Mouse (Mus musculus): ENCODE results near the gene Romo1. TPM values are rescaled to one million over a fixed set of nuclear protein-coding genes. Genes with fewer than 3 reads are reported as not detected.
"Not testable (repeated sequence)": the region's sequence is repeated elsewhere in the genome, so short reads cannot be mapped to it uniquely, and the experiment has no call there.

Romo1 gene
- polyA plus RNA-seq (2015; fragmentation: Nextera tagmentation; extraction: Ambion mirVana), result 292 and 295 TPM in 2 replicates

DNA sequence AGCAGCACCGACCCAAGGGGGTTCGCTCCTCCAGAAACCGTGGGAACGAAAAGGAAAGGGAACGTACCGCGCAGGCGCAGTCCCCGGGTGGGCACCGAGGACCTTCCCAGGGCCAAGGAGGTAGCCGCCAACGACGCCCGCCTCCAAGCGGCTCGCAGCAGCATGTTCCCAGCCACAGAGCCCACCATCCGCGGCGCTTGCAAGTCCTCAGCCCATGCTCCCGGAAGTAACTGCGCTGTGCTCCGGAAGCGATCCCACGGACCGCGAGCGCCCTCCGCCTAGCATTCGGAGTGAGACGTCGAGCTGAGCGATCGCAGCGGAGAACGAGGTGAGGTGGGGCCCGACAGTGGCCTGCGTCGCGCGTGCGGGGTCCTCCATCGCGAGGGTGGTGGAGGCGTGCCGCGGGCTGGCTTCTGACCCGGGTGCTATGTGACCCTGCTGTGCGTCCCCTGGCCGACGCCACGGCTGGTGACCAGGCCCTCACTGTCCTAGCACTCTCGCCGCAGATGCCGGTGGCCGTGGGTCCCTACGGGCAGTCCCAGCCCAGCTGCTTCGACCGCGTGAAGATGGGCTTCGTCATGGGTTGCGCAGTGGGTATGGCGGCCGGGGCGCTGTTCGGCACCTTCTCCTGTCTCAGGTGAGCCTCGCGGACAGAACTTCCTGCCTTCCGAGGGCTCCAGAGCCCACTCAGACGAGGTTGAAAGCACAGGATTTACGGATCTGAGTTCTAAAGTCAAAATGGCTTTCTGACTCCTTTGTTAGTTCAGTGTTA lies at the start of gene Romo1, which contains the start of gene Nfs1:
Gene Romo1, plus strand, starts transcription at position 87 of the 772 bp plus-strand sequence.
Gene Nfs1, minus strand, starts transcription at position 234 of the 772 bp plus-strand sequence.
- peak within 1 kb of the TSS; percentile 88 for H3K4me2 ChIP-seq (ENCODE audit: low read depth, low read length)
- H3K9ac ChIP-seq (replicated peaks), result peak within 1 kb of the TSS; percentile 91
- TF ChIP-seq CTCF (IDR thresholded peaks at IDR 0.05; ENCODE audit: low read depth) (peak; percentile 77), EP300 (IDR thresholded peaks at IDR 0.05; ENCODE audit: low read depth) (no peak)
- H3K36me3 ChIP-seq (replicated peaks; ENCODE audit: insufficient read depth, low read length), result peaks cover 40% of the 10 kb centered on the region
- H3K27me3 ChIP-seq (ENCODE audit: insufficient read depth, low read length), result no peaks in the 10 kb centered on the region
- peak within 1 kb of the TSS; percentile 88 for H3K27ac ChIP-seq (ENCODE audit: low read depth)
- ATAC-seq (peak; percentile 91), DNase-seq (peak; percentile 94)
- H3K4me1 ChIP-seq (ENCODE audit: insufficient read depth), result 0 out of 2 replicates have a peak, but pooled peaks cover 4% of the 10 kb centered on the region
- WGBS (ENCODE audit: insufficient replicate concordance), result under 1% methylated on average over 67 of the region's 70 CpGs
- peak within 1 kb of the TSS; percentile 86 for H3K4me3 ChIP-seq (ENCODE audit: low read depth, low read length)
- no peaks in the 10 kb centered on the region for H3K9me3 ChIP-seq (ENCODE audit: low read length)

DNA sequence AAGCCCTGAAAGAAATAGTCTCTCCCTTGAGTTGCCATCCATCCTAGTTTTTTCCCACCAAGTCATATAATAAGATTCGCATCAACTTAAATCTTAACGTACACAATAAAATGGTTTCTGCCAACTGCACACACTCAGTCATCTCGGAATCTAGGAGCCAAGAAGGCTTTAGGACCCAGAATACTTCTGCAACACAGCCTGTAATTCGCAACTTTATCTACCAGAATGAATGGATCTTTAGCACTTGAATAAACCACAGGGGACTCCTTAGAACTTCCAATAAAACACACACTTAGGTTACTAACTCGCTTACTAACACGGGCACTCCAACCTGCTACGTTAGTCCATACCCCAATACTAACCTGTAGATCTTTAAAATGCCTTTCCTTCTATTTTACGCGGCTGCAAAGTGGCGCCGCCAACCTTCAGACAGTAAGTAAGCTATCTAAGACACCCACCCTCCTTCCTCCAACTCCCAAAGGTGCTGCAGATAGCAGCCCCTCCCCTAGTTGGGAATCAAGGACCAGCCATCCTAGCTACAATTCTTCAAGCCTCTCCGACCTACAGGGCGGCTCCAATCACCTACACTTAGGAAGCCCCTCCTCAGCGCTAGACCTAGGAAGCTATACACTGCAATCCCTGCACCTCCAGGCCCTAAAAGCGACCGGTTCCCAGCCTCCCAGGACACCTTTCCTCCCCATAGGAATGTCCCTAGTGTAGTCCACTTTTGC lies 33.0 kb upstream of the Romo1 start:
- Histone ChIP-seq H3K9ac (replicated peaks) (peak overlapping the region; percentile 90), H3K4me2 (ENCODE audit: low read depth, low read length) (peak overlapping the region; percentile 89), H3K9me3 (ENCODE audit: low read length) (no peaks in the 10 kb centered on the region), H3K36me3 (replicated peaks; ENCODE audit: insufficient read depth, low read length) (peaks cover 4% of the 10 kb centered on the region; the same call in 1 of the 2 replicates), H3K27me3 (ENCODE audit: insufficient read depth, low read length) (no peaks in the 10 kb centered on the region), H3K27ac (ENCODE audit: low read depth) (peak overlapping the region; percentile 87), H3K4me1 (ENCODE audit: insufficient read depth) (peaks cover 15% of the 10 kb centered on the region), H3K4me3 (ENCODE audit: low read depth, low read length) (peak overlapping the region; percentile 90)
- WGBS (ENCODE audit: insufficient replicate concordance), result under 1% methylated on average over 16 of the region's 16 CpGs
- no peak for DNase-seq
- TF ChIP-seq CTCF (IDR thresholded peaks at IDR 0.05; ENCODE audit: low read depth) (no peak), EP300 (IDR thresholded peaks at IDR 0.05; ENCODE audit: low read depth) (no peak)
- peak; percentile 58 for ATAC-seq

DNA sequence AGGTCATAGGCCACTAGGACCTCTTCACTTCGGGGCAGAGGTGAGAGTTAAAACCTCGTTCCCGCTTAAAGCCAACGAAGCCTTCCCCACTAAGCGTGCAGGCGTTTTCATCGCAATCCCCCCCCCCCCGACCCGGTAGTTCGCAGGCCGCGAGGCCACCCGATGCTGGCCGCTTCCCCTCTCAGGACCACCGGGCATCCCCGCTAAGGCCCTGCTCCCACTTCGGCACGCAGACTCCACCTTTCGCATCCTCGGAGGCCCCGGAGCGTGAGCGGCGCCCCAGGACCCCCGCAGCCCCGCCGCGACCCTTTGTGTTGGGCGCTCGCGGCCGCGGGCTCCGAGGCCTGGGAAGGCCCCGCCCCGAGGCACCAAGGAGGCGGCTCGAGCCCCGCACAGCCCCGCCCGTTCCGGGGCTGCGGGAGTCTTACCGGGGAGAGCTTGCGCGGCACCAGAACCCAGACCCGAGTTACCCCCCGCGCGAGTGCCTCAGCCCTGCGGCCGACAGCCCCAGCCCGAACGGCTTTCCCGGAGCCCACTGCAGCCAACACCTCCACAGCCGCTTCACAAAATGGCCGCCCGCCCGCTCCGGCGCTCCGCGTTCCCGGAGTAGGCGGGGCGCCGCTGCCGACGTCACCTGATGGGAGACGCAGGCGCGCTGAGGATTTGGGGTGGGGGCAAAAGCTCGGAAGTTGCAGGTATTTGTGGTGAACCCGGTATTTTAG lies 32.3 kb upstream of the Romo1 start, which contains the start of the genes Cpne1 and Rbm12:
Gene Cpne1, minus strand, starts transcription at position 608 of the 722 bp plus-strand sequence.
Gene Rbm12, minus strand, starts transcription at position 621 of the 722 bp plus-strand sequence.
- peaks cover 15% of the 10 kb centered on the region for H3K4me1 ChIP-seq (ENCODE audit: insufficient read depth)
- H3K4me3 ChIP-seq (ENCODE audit: low read depth, low read length), result peak within 1 kb of the TSS; percentile 90
- H3K27ac ChIP-seq (ENCODE audit: low read depth), result peak within 1 kb of the TSS; percentile 87
- peak within 1 kb of the TSS; percentile 90 for H3K9ac ChIP-seq (replicated peaks)
- TF ChIP-seq CTCF (IDR thresholded peaks at IDR 0.05; ENCODE audit: low read depth) (no peak), EP300 (IDR thresholded peaks at IDR 0.05; ENCODE audit: low read depth) (no peak; the same call in 1 of the 2 replicates)
- 1% methylated on average over 72 of the region's 74 CpGs for WGBS (ENCODE audit: insufficient replicate concordance)
- no peaks in the 10 kb centered on the region for H3K9me3 ChIP-seq (ENCODE audit: low read length)
- H3K4me2 ChIP-seq (ENCODE audit: low read depth, low read length), result peak within 1 kb of the TSS; percentile 89
- ATAC-seq, result peak; percentile 92
- no peaks in the 10 kb centered on the region for H3K27me3 ChIP-seq (ENCODE audit: insufficient read depth, low read length)
- DNase-seq, result peak; percentile 94
- H3K36me3 ChIP-seq (replicated peaks; ENCODE audit: insufficient read depth, low read length), result peaks cover 3% of the 10 kb centered on the region; the same call in 1 of the 2 replicates

DNA sequence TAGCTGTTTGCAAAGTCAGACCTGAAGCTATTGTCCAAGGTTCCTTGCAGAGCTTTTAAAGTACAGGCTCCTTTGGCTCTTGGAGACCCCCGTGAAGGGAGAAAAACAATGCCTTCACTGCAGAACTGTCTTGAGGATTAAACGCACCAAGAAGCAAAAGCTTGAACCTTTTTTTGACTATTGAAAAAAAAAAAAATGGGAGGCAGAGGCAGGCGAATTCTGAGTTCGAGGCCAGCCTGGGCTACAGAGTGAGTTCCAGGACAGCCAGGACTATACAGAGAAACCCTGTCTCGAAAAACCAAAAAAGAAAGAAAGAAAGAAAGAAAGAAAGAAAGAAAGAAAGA lies 31.8 kb upstream of the Romo1 start:
- peaks cover 15% of the 10 kb centered on the region for H3K4me1 ChIP-seq (ENCODE audit: insufficient read depth)
- H3K4me2 ChIP-seq (ENCODE audit: low read depth, low read length), result peak overlapping the region; percentile 89
- peak overlapping the region; percentile 90 for H3K9ac ChIP-seq (replicated peaks)
- peak overlapping the region; percentile 87 for H3K27ac ChIP-seq (ENCODE audit: low read depth)
- not testable (repeated sequence) for H3K27me3 ChIP-seq (ENCODE audit: insufficient read depth, low read length); DNase-seq; ATAC-seq; H3K36me3 ChIP-seq (replicated peaks; ENCODE audit: insufficient read depth, low read length); H3K9me3 ChIP-seq (ENCODE audit: low read length)
- H3K4me3 ChIP-seq (ENCODE audit: low read depth, low read length), result peak overlapping the region; percentile 90
- WGBS (ENCODE audit: insufficient replicate concordance), result 14% methylated on average over 5 of the region's 5 CpGs

DNA sequence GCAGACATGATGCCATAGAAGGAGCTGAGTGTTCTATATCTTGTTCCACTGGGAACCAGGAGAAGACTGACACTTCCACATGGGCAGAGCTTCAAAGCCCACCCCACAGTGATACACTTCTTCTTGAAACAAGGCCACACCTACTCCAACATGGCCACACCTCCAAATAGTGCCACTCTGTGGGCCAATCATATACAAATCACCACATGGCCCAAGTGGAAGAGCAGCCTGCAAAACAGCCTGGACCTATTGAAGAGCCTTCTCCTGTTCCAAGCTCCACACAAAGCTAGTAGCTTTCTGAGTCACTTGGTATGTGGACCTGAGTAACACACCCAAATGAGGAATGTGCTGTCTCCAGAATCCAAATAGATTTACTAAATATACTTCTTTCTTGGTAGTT lies 24.3 kb upstream of the Romo1 start:
- Histone ChIP-seq H3K4me3 (ENCODE audit: low read depth, low read length) (no peak overlapping the region), H3K27me3 (ENCODE audit: insufficient read depth, low read length) (no peaks in the 10 kb centered on the region), H3K27ac (ENCODE audit: low read depth) (no peak overlapping the region), H3K4me2 (ENCODE audit: low read depth, low read length) (no peak overlapping the region), H3K4me1 (ENCODE audit: insufficient read depth) (no peaks in the 10 kb centered on the region), H3K36me3 (replicated peaks; ENCODE audit: insufficient read depth, low read length) (peaks cover 5% of the 10 kb centered on the region), H3K9me3 (ENCODE audit: low read length) (no peaks in the 10 kb centered on the region), H3K9ac (replicated peaks) (no peak overlapping the region)
- no peak for ATAC-seq
- TF ChIP-seq EP300 (IDR thresholded peaks at IDR 0.05; ENCODE audit: low read depth) (no peak), CTCF (IDR thresholded peaks at IDR 0.05; ENCODE audit: low read depth) (no peak)
- DNase-seq, result no peak

Measured in liver, postnatal 0 days (tissue).